Comparison of ENCODE assay signal across 8 mouse cellular contexts in the genomic region with DNA sequence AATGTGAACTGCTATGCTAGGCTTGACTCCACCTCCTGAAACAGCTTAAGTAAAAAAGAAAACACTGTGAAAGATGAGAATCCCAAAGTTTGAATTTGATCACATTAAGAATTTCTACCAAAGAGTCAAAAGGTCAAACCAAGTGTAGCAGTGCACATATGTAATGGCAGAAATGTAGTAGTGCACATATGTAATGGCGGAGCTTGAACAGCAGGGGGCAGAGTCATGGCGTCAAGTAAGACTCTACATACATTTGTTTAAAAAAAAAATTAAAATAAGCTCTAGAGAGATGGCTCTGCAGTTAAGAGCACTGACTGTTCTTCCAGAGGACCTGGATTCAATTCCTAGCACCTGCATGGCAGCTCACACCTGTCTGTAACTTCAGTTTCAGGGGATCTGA.
DNase-seq lines count a peak whose midpoint lies in the region.

No protein-coding gene starts in this region.

- peak; percentile 19 for DNase-seq in cerebellum, adult 8-10 months
- no peak for DNase-seq in cerebellum, adult 11-12 months
- DNase-seq in lung, adult 18-20 months: peak; percentile 15 to 21
- no peak for DNase-seq in lung, postnatal 25 days (ENCODE audit: low spot score)
- DNase-seq in adrenal gland, postnatal 10 days: peak; percentile 67
- DNase-seq in gastrocnemius, postnatal 10 days: peak; percentile 51
- peak; percentile 26 to 55 for DNase-seq in lung, postnatal 4 days
- no peak for DNase-seq in Muller cell, postnatal 12 days (ENCODE audit: inconsistent ontology term)

Comparison
In these comparisons a context has a peak if more than half of its experiments do, and no peak if none do; other contexts are left out.
1. DNase-seq: peak in cerebellum, adult 8-10 months (single experiment), lung, adult 18-20 months (2 of 2), adrenal gland, postnatal 10 days (single experiment), gastrocnemius, postnatal 10 days (single experiment) and lung, postnatal 4 days (2 of 2); none in cerebellum, adult 11-12 months (single experiment), lung, postnatal 25 days (single experiment) and Muller cell, postnatal 12 days (single experiment).